In genomic region chr6:122761011-122761599, GRCm38 (mm10) we compare ENCODE assay signal across 8 mouse cellular contexts. TPM values are rescaled to one million over a fixed set of nuclear protein-coding genes. Genes with fewer than 3 reads are reported as not detected.
DNase-seq lines count a peak whose midpoint lies in the region; ATAC-seq and TF ChIP-seq lines count a peak whose summit lies in the region.

No protein-coding gene starts in this region.

- H3K36me3 ChIP-seq in heart, embryonic 10.5 days: no peaks in the 10 kb centered on the region
- H3K36me3 ChIP-seq in kidney, postnatal 0 days (ENCODE audit: insufficient read depth, low read length): no peaks in the 10 kb centered on the region
- H3K36me3 ChIP-seq in limb, embryonic 15.5 days: no peaks in the 10 kb centered on the region
- no peaks in the 10 kb centered on the region for H3K36me3 ChIP-seq in myocyte (ENCODE audit: control insufficient read depth, insufficient read depth)

- 1% methylated on average over 11 of the region's 11 CpGs for WGBS in heart, embryonic 10.5 days
- WGBS in kidney, postnatal 0 days: under 1% methylated on average over 11 of the region's 11 CpGs
- 1% methylated on average over 11 of the region's 11 CpGs for WGBS in limb, embryonic 15.5 days

- H3K4me2 ChIP-seq in kidney, postnatal 0 days (ENCODE audit: low read length): peak overlapping the region; percentile 52
- H3K4me2 ChIP-seq in limb, embryonic 15.5 days: peak overlapping the region; percentile 38
- H3K4me2 ChIP-seq in myocyte (ENCODE audit: low read depth): peak overlapping the region; percentile 38

- no peak for ATAC-seq in kidney, postnatal 0 days (replicated peaks; ENCODE audit: low FRiP score, low read depth)
- ATAC-seq in limb, embryonic 15.5 days (ENCODE audit: insufficient number of reproducible peaks, low FRiP score, low TSS enrichment, low read depth): 0 out of 2 replicates have a peak, but pooled peaks have one; percentile 15

- H3K27ac ChIP-seq in heart, embryonic 10.5 days: peak overlapping the region; percentile 70
- H3K27ac ChIP-seq in kidney, postnatal 0 days: no peak overlapping the region
- peak overlapping the region; percentile 76 for H3K27ac ChIP-seq in limb, embryonic 15.5 days

- H3K79me2 ChIP-seq in myocyte (ENCODE audit: control insufficient read depth, insufficient read depth): no peaks in the 10 kb centered on the region

- no peak overlapping the region for H3ac ChIP-seq in myocyte (ENCODE audit: control insufficient read depth, insufficient read length)

- TF ChIP-seq CTCF in kidney, postnatal 0 days (IDR thresholded peaks at IDR 0.05; ENCODE audit: low read depth): no peak

- H3K27me3 ChIP-seq in heart, embryonic 10.5 days (ENCODE audit: insufficient read depth, poor library complexity, severe bottlenecking): 0 out of 2 replicates have a peak, but pooled peaks cover 6% of the 10 kb centered on the region
- 0 out of 2 replicates have a peak, but pooled peaks cover 6% of the 10 kb centered on the region for H3K27me3 ChIP-seq in kidney, postnatal 0 days (ENCODE audit: insufficient read depth, low read length)
- H3K27me3 ChIP-seq in limb, embryonic 15.5 days: no peaks in the 10 kb centered on the region
- no peaks in the 10 kb centered on the region for H3K27me3 ChIP-seq in myocyte (ENCODE audit: control insufficient read depth, insufficient read depth, insufficient read length)

- TF ChIP-seq POLR2A in myocyte (IDR thresholded peaks at IDR 0.05; ENCODE audit: insufficient read length, low read depth): peak; percentile 28

- peak; percentile 26 for DNase-seq in urinary bladder, postnatal 25 days (ENCODE audit: low spot score)
- DNase-seq in urinary bladder, adult 2 months (ENCODE audit: low spot score): no peak
- DNase-seq in embryo, embryonic 11.5 days (ENCODE audit: low read depth, low spot score): peak; percentile 68
- peak; percentile 84 for DNase-seq in heart, embryonic 10.5 days (ENCODE audit: low spot score)
- peak; percentile 88 for DNase-seq in kidney, postnatal 0 days (ENCODE audit: low spot score)
- DNase-seq in testis, postnatal 10 days (ENCODE audit: low spot score): peak; percentile 70

- peaks cover 32% of the 10 kb centered on the region; the same call in 1 of the 2 replicates for H3K4me1 ChIP-seq in heart, embryonic 10.5 days
- H3K4me1 ChIP-seq in kidney, postnatal 0 days (replicated peaks; ENCODE audit: insufficient read depth, low read length): no peaks in the 10 kb centered on the region
- peaks cover 22% of the 10 kb centered on the region for H3K4me1 ChIP-seq in limb, embryonic 15.5 days

- H3K9ac ChIP-seq in kidney, postnatal 0 days (ENCODE audit: low read depth, low read length): no peak overlapping the region
- no peak overlapping the region for H3K9ac ChIP-seq in limb, embryonic 15.5 days

- no peaks in the 10 kb centered on the region for H3K9me3 ChIP-seq in heart, embryonic 10.5 days
- no peaks in the 10 kb centered on the region for H3K9me3 ChIP-seq in kidney, postnatal 0 days (replicated peaks; ENCODE audit: low read length)
- H3K9me3 ChIP-seq in limb, embryonic 15.5 days: no peaks in the 10 kb centered on the region

- H3K4me3 ChIP-seq in heart, embryonic 10.5 days: peak overlapping the region; percentile 55
- peak overlapping the region; percentile 42 for H3K4me3 ChIP-seq in kidney, postnatal 0 days (replicated peaks; ENCODE audit: low read depth, low read length)
- H3K4me3 ChIP-seq in limb, embryonic 15.5 days: peak overlapping the region; percentile 47
- H3K4me3 ChIP-seq in myocyte: no peak overlapping the region

TF ChIP-seq in myocyte, 11 proteins besides CTCF, POLR2A, EP300 and RAD21:
- TF ChIP-seq CEBPB (IDR thresholded peaks at IDR 0.05; ENCODE audit: insufficient read depth, poor library complexity, severe bottlenecking): no peak
- no peak for TF ChIP-seq MAX (IDR thresholded peaks at IDR 0.05; ENCODE audit: low read depth)
- no peak for TF ChIP-seq USF1 (IDR thresholded peaks at IDR 0.05; ENCODE audit: low read depth)
- no peak for TF ChIP-seq MYOG (IDR thresholded peaks at IDR 0.05; ENCODE audit: control insufficient read depth in 1 of 3, insufficient read depth in 1 of 3, insufficient read length in 2 of 3, low read depth in 2 of 3)
- TF ChIP-seq POLR2AphosphoS2 (IDR thresholded peaks at IDR 0.05; ENCODE audit: insufficient read length, low read depth): no peak
- TF ChIP-seq SRF (IDR thresholded peaks at IDR 0.05; ENCODE audit: control insufficient read depth, insufficient read length, low read depth): no peak
- TF ChIP-seq TCF12 (IDR thresholded peaks at IDR 0.05; ENCODE audit: insufficient read depth, poor library complexity, severe bottlenecking): no peak
- TF ChIP-seq REST (IDR thresholded peaks at IDR 0.05; ENCODE audit: insufficient read depth, insufficient read length): no peak

RNA-seq across cellular contexts. Expression of gene Slc2a3, which starts 40.3 kb away (rescaled TPM):
- 5.1 and 5.9 TPM in 2 replicates for polyA plus RNA-seq in urinary bladder, adult 2 months (2012; rRNA removed)
- 55.8 and 85.3 TPM in 2 replicates for polyA plus RNA-seq in heart, embryonic 10.5 days (2016; fragmentation: Nextera tagmentation; extraction: Ambion mirVana)
- polyA plus RNA-seq in kidney, postnatal 0 days (2015; fragmentation: Nextera tagmentation; extraction: Ambion mirVana): 4.1 and 4.4 TPM in 2 replicates
- 91.6 and 100 TPM in 2 replicates for polyA plus RNA-seq in limb, embryonic 15.5 days (2015; fragmentation: Nextera tagmentation; extraction: Ambion mirVana)
- 1.2 TPM for polyA plus RNA-seq in myocyte (2012; fragmentation: generic; extraction: Trizol)

RNA-seq across cellular contexts. Expression of gene Nanog, which starts 53.8 kb away (rescaled TPM):
- 0.07 and 0.12 TPM in 2 replicates for polyA plus RNA-seq in urinary bladder, adult 2 months (2012; rRNA removed)
- polyA plus RNA-seq in heart, embryonic 10.5 days (2016; fragmentation: Nextera tagmentation; extraction: Ambion mirVana): 0.20 and 0.57 TPM in 2 replicates
- not detected in 2 replicates for polyA plus RNA-seq in kidney, postnatal 0 days (2015; fragmentation: Nextera tagmentation; extraction: Ambion mirVana)
- 0.17 and 0.20 TPM in 2 replicates for polyA plus RNA-seq in limb, embryonic 15.5 days (2015; fragmentation: Nextera tagmentation; extraction: Ambion mirVana)
- 0.10 TPM for polyA plus RNA-seq in myocyte (2012; fragmentation: generic; extraction: Trizol)

RNA-seq across cellular contexts. Expression of gene Foxj2, which starts 58.6 kb away (rescaled TPM):
- polyA plus RNA-seq in urinary bladder, adult 2 months (2012; rRNA removed): 7.2 and 15.7 TPM in 2 replicates
- 4.8 and 4.9 TPM in 2 replicates for polyA plus RNA-seq in heart, embryonic 10.5 days (2016; fragmentation: Nextera tagmentation; extraction: Ambion mirVana)
- polyA plus RNA-seq in kidney, postnatal 0 days (2015; fragmentation: Nextera tagmentation; extraction: Ambion mirVana): 5.2 and 5.5 TPM in 2 replicates
- polyA plus RNA-seq in limb, embryonic 15.5 days (2015; fragmentation: Nextera tagmentation; extraction: Ambion mirVana): 6.7 and 7.1 TPM in 2 replicates
- 9.7 TPM for polyA plus RNA-seq in myocyte (2012; fragmentation: generic; extraction: Trizol)
